Mouse (Mus musculus) neural tube, embryonic 15.5 days (tissue): ENCODE measurements around the gene Fbxl5. TPM values are rescaled to one million over a fixed set of nuclear protein-coding genes. Genes with fewer than 3 reads are reported as not detected.

Experiments used
- ATAC-seq: fragments of 200-750 bp; cut with Nextera tagmentation; 2 replicates; pipeline ENCODE4 v1.8.0; 2017; ENCODE audit warnings: mild to moderate bottlenecking, moderate TSS enrichment, moderate library complexity; ENCODE audit not compliant: low FRiP score
- H3K27ac ChIP-seq: fragments of 300-500 bp; sonication (generic); replicated peaks from 2 replicates; pipeline ENCODE4 v1.5.1; 2015; ENCODE audit warnings: mild to moderate bottlenecking, inconsistent platforms
- H3K27me3 ChIP-seq: fragments of 300-500 bp; sonication (generic); replicated peaks from 2 replicates; pipeline ENCODE4 v1.6.1; 2015; ENCODE audit warnings: inconsistent platforms
- H3K36me3 ChIP-seq: fragments of 300-500 bp; sonication (generic); 2 replicates; pipeline ENCODE4 v1.6.1; 2015; ENCODE audit warnings: inconsistent platforms
- H3K4me1 ChIP-seq: fragments of 300-500 bp; sonication (generic); 2 replicates; pipeline ENCODE4 v1.6.1; 2015; ENCODE audit warnings: inconsistent platforms
- H3K4me2 ChIP-seq: fragments of 300-500 bp; sonication (generic); 2 replicates; pipeline ENCODE4 v1.6.1; 2015; ENCODE audit warnings: inconsistent platforms, mild to moderate bottlenecking, moderate library complexity
- H3K4me3 ChIP-seq: fragments of 300-500 bp; sonication (generic); replicated peaks from 2 replicates; pipeline ENCODE4 v1.5.1; 2015; ENCODE audit warnings: mild to moderate bottlenecking, inconsistent platforms
- H3K9ac ChIP-seq: fragments of 300-500 bp; sonication (generic); replicated peaks from 2 replicates; pipeline ENCODE4 v1.6.1; 2015; ENCODE audit warnings: mild to moderate bottlenecking, inconsistent platforms
- H3K9me3 ChIP-seq: fragments of 300-500 bp; sonication (generic); replicated peaks from 2 replicates; pipeline ENCODE4 v1.6.1; 2016; ENCODE audit warnings: inconsistent platforms
- WGBS: fragments of 180-500 bp; shearing (Covaris S2); methylation state at CpG from one replicate; pipeline ENCODE4 v1.1.7; 2015; ENCODE audit warnings: mixed read lengths; 5-methylcytosine and 5-hydroxymethylcytosine counted together
- polyA plus RNA-seq: library from polyadenylated mRNA; unstranded; fragments of >200 nt; fragmentation: Nextera tagmentation; extraction: Ambion mirVana; gene quantifications from 2 replicates; pipeline ENCODE4 v1.2.1, GENCODE M21; 2015

Gene Fbxl5
- 73.5 and 74.1 TPM in 2 replicates for polyA plus RNA-seq

GRCm38 (mm10) chr5:43821538-43821937, at the start of gene Fbxl5:
Gene Fbxl5 (minus strand): TSS chr5:43821638.
- no peaks in the 10 kb centered on the region for H3K27me3 ChIP-seq
- no peaks in the 10 kb centered on the region for H3K4me1 ChIP-seq
- H3K9me3 ChIP-seq = no peaks in the 10 kb centered on the region
- H3K9ac ChIP-seq = no peak within 1 kb of the TSS
- no peaks in the 10 kb centered on the region for H3K36me3 ChIP-seq
- no peak within 1 kb of the TSS for H3K4me3 ChIP-seq
- no peak for ATAC-seq
- H3K27ac ChIP-seq = no peak within 1 kb of the TSS
- H3K4me2 ChIP-seq = no peak within 1 kb of the TSS
- WGBS = 89% methylated on average over 19 of the region's 19 CpGs

GRCm38 (mm10) chr5:43868711-43869600, 47.5 kb upstream of the Fbxl5 start:
- H3K9me3 ChIP-seq = no peaks in the 10 kb centered on the region
- no peak for ATAC-seq
- H3K36me3 ChIP-seq = no peaks in the 10 kb centered on the region
- H3K27me3 ChIP-seq = no peaks in the 10 kb centered on the region
- H3K4me2 ChIP-seq = peak overlapping the region; percentile 67
- 7% methylated on average over 28 of the region's 28 CpGs for WGBS
- peaks cover 9% of the 10 kb centered on the region for H3K4me1 ChIP-seq
- H3K4me3 ChIP-seq = peak overlapping the region; percentile 34
- no peak overlapping the region for H3K27ac ChIP-seq
- H3K9ac ChIP-seq = 0 out of 2 replicates have a peak overlapping the region, but pooled peaks have one; percentile 26

GRCm38 (mm10) chr5:43868253-43868652, 46.8 kb upstream of the Fbxl5 start, which contains the start of gene Cd38:
Gene Cd38 (plus strand): TSS chr5:43868553.
- H3K27ac ChIP-seq = no peak within 1 kb of the TSS
- peaks cover 9% of the 10 kb centered on the region for H3K4me1 ChIP-seq
- H3K4me3 ChIP-seq = peak within 1 kb of the TSS; percentile 34
- no peaks in the 10 kb centered on the region for H3K36me3 ChIP-seq
- peak within 1 kb of the TSS; percentile 67 for H3K4me2 ChIP-seq
- no peaks in the 10 kb centered on the region for H3K27me3 ChIP-seq
- no peak for ATAC-seq
- H3K9ac ChIP-seq = 0 out of 2 replicates have a peak within 1 kb of the TSS, but pooled peaks have one; percentile 26
- H3K9me3 ChIP-seq = no peaks in the 10 kb centered on the region

- ATAC-seq = no peak
Measured at GRCm38 (mm10) chr5:43865316-43865715, 43.9 kb upstream of the Fbxl5 start.

GRCm38 (mm10) chr5:43863642-43864041, 42.2 kb upstream of the Fbxl5 start:
- H3K27me3 ChIP-seq = no peaks in the 10 kb centered on the region
- no peak overlapping the region for H3K27ac ChIP-seq
- H3K36me3 ChIP-seq = no peaks in the 10 kb centered on the region
- peaks cover 1% of the 10 kb centered on the region for H3K4me1 ChIP-seq
- H3K9ac ChIP-seq = no peak overlapping the region
- no peaks in the 10 kb centered on the region for H3K9me3 ChIP-seq
- H3K4me3 ChIP-seq = no peak overlapping the region
- ATAC-seq = no peak
- 81% methylated on average over 6 of the region's 6 CpGs for WGBS
- no peak overlapping the region for H3K4me2 ChIP-seq

More at GRCm38 (mm10) chr5:43865316-43865715, 43.9 kb upstream of the Fbxl5 start:
- no peaks in the 10 kb centered on the region for H3K36me3 ChIP-seq
- H3K9me3 ChIP-seq = no peaks in the 10 kb centered on the region
- no peak overlapping the region for H3K4me2 ChIP-seq
- H3K27ac ChIP-seq = no peak overlapping the region
- 85% methylated on average over 2 of the region's 2 CpGs for WGBS
- H3K27me3 ChIP-seq = no peaks in the 10 kb centered on the region
- H3K4me1 ChIP-seq = peaks cover 9% of the 10 kb centered on the region
- no peak overlapping the region for H3K9ac ChIP-seq
- H3K4me3 ChIP-seq = no peak overlapping the region

GRCm38 (mm10) chr5:43860670-43861431, 39.4 kb upstream of the Fbxl5 start:
- Histone ChIP-seq H3K27me3 (no peaks in the 10 kb centered on the region), H3K4me1 (no peaks in the 10 kb centered on the region), H3K4me3 (no peak overlapping the region), H3K9me3 (no peaks in the 10 kb centered on the region), H3K36me3 (no peaks in the 10 kb centered on the region), H3K4me2 (no peak overlapping the region), H3K9ac (no peak overlapping the region), H3K27ac (no peak overlapping the region)
- ATAC-seq = no peak
- 78% methylated on average over 5 of the region's 5 CpGs for WGBS

- H3K4me1 ChIP-seq = no peaks in the 10 kb centered on the region
- WGBS = 89% methylated on average over 5 of the region's 5 CpGs
- no peak overlapping the region for H3K4me2 ChIP-seq
Measured at GRCm38 (mm10) chr5:43860096-43860495, 38.7 kb upstream of the Fbxl5 start.

GRCm38 (mm10) chr5:43859663-43860062, 38.2 kb upstream of the Fbxl5 start:
- Histone ChIP-seq H3K9ac (no peak overlapping the region), H3K4me1 (no peaks in the 10 kb centered on the region), H3K27me3 (no peaks in the 10 kb centered on the region), H3K27ac (no peak overlapping the region), H3K4me3 (no peak overlapping the region), H3K4me2 (no peak overlapping the region), H3K9me3 (no peaks in the 10 kb centered on the region), H3K36me3 (no peaks in the 10 kb centered on the region)
- ATAC-seq = no peak
- 90% methylated on average over 8 of the region's 8 CpGs for WGBS

More at GRCm38 (mm10) chr5:43860096-43860495, 38.7 kb upstream of the Fbxl5 start:
- Histone ChIP-seq H3K36me3 (no peaks in the 10 kb centered on the region), H3K4me3 (no peak overlapping the region), H3K9me3 (no peaks in the 10 kb centered on the region), H3K27me3 (no peaks in the 10 kb centered on the region), H3K9ac (no peak overlapping the region), H3K27ac (no peak overlapping the region)
- ATAC-seq = no peak

GRCm38 (mm10) chr5:43855769-43856168, 34.3 kb upstream of the Fbxl5 start:
- WGBS = 88% methylated on average over 2 of the region's 2 CpGs
- no peaks in the 10 kb centered on the region for H3K36me3 ChIP-seq
- no peak overlapping the region for H3K27ac ChIP-seq

GRCm38 (mm10) chr5:43853868-43854488, 32.5 kb upstream of the Fbxl5 start:
- Histone ChIP-seq H3K9me3 (no peaks in the 10 kb centered on the region), H3K36me3 (no peaks in the 10 kb centered on the region), H3K4me1 (no peaks in the 10 kb centered on the region), H3K9ac (no peak overlapping the region), H3K27ac (no peak overlapping the region), H3K4me2 (no peak overlapping the region), H3K27me3 (no peaks in the 10 kb centered on the region), H3K4me3 (no peak overlapping the region)
- 88% methylated on average over 7 of the region's 7 CpGs for WGBS
- ATAC-seq = no peak

More at GRCm38 (mm10) chr5:43855769-43856168, 34.3 kb upstream of the Fbxl5 start:
- H3K27me3 ChIP-seq = no peaks in the 10 kb centered on the region
- no peak overlapping the region for H3K9ac ChIP-seq
- H3K4me1 ChIP-seq = no peaks in the 10 kb centered on the region
- no peaks in the 10 kb centered on the region for H3K9me3 ChIP-seq
- no peak for ATAC-seq
- no peak overlapping the region for H3K4me2 ChIP-seq
- no peak overlapping the region for H3K4me3 ChIP-seq

- H3K36me3 ChIP-seq = no peaks in the 10 kb centered on the region
- no peak overlapping the region for H3K4me3 ChIP-seq
- H3K9ac ChIP-seq = no peak overlapping the region
- no peaks in the 10 kb centered on the region for H3K4me1 ChIP-seq
- 85% methylated on average over 11 of the region's 11 CpGs for WGBS
- H3K27ac ChIP-seq = no peak overlapping the region
- ATAC-seq = no peak
- no peak overlapping the region for H3K4me2 ChIP-seq
- no peaks in the 10 kb centered on the region for H3K27me3 ChIP-seq
- no peaks in the 10 kb centered on the region for H3K9me3 ChIP-seq
Measured at GRCm38 (mm10) chr5:43853096-43853867, 31.8 kb upstream of the Fbxl5 start.
